Mouse (Mus musculus) cerebellum, adult (tissue): Measurements from ENCODE around the gene Sae1.

Experiments
- ATAC-seq: cut with Nextera tagmentation; 2 replicates; pipeline ENCODE4 v1.9.2; 2017; ENCODE audit warnings: mild to moderate bottlenecking, moderate library complexity, mixed read lengths; ENCODE audit not compliant: insufficient number of reproducible peaks, low FRiP score, low TSS enrichment

The Sae1 gene

GRCm38 (mm10) chr7:16286026-16286961, 101.3 kb downstream of the Sae1 start, which contains the start of gene Ccdc9:
Ccdc9 (minus strand) TSS chr7:16286795.
- ATAC-seq: peak; percentile 93

GRCm38 (mm10) chr7:16285450-16286025, 102.1 kb downstream of the Sae1 start:
- ATAC-seq: peak; percentile 23

GRCm38 (mm10) chr7:16284904-16285303, 102.7 kb downstream of the Sae1 start:
- ATAC-seq: no peak

GRCm38 (mm10) chr7:16284001-16284400, 103.6 kb downstream of the Sae1 start:
- ATAC-seq: no peak

- ATAC-seq: no peak
Observed at GRCm38 (mm10) chr7:16282334-16282733, 105.3 kb downstream of the Sae1 start.

- ATAC-seq: no peak
Observed at GRCm38 (mm10) chr7:16280721-16281120, 106.9 kb downstream of the Sae1 start.

- ATAC-seq: no peak
Observed at GRCm38 (mm10) chr7:16274922-16275890, 112.4 kb downstream of the Sae1 start.

- ATAC-seq: peak; percentile 66
Observed at GRCm38 (mm10) chr7:16273766-16274140, 113.9 kb downstream of the Sae1 start.

GRCm38 (mm10) chr7:16273081-16273765, 114.4 kb downstream of the Sae1 start, which contains the start of gene Inafm1:
Inafm1 (minus strand) TSS chr7:16273617.
- peak; percentile 56 for ATAC-seq

- ATAC-seq: peak; percentile 65
Observed at GRCm38 (mm10) chr7:16272681-16273080, 114.9 kb downstream of the Sae1 start.

- ATAC-seq: no peak
Observed at GRCm38 (mm10) chr7:16271139-16271538, 116.5 kb downstream of the Sae1 start.
